11 mouse cellular contexts compared by ENCODE assay signal in genomic region chr8:109251360-109251798, GRCm38 (mm10).
DNase-seq lines count a peak whose midpoint lies in the region; ATAC-seq and TF ChIP-seq lines count a peak whose summit lies in the region.
"Had no signal": no experiment of that assay in that cellular context is flagged by ENCODE, and none has a peak within 500 bp of the region (broad histone marks: within the 10 kb centered on the region; RNA-seq: fewer than 3 reads in every experiment).

No protein-coding gene starts in this region.

- no peak overlapping the region for H3K4me2 ChIP-seq in kidney, embryonic 15.5 days
- peak overlapping the region; percentile 55 for H3K4me2 ChIP-seq in hindbrain, embryonic 15.5 days
- no peak overlapping the region for H3K4me2 ChIP-seq in heart, embryonic 11.5 days
- H3K4me2 ChIP-seq: liver, embryonic 13.5 days had no signal

- TF ChIP-seq POLR2A in olfactory bulb, adult 2 months (IDR thresholded peaks at IDR 0.05; ENCODE audit: insufficient read depth, low read depth, low read length), result no peak

- no peaks in the 10 kb centered on the region for H3K36me3 ChIP-seq in kidney, embryonic 15.5 days
- H3K36me3 ChIP-seq in hindbrain, embryonic 15.5 days, result no peaks in the 10 kb centered on the region
- H3K36me3 ChIP-seq in heart, embryonic 11.5 days (ENCODE audit: control insufficient read depth, insufficient read depth, low read length), result no peaks in the 10 kb centered on the region
- H3K36me3 ChIP-seq: liver, embryonic 13.5 days had no signal

- no peaks in the 10 kb centered on the region; the same call in 1 of the 2 replicates for H3K9me3 ChIP-seq in kidney, embryonic 15.5 days (replicated peaks)
- no peaks in the 10 kb centered on the region for H3K9me3 ChIP-seq in hindbrain, embryonic 15.5 days
- no peaks in the 10 kb centered on the region for H3K9me3 ChIP-seq in heart, embryonic 11.5 days (replicated peaks; ENCODE audit: control insufficient read depth, low read length)
- H3K9me3 ChIP-seq: liver, embryonic 13.5 days had no signal

- no peaks in the 10 kb centered on the region for H3K4me1 ChIP-seq in kidney, embryonic 15.5 days
- peaks cover 14% of the 10 kb centered on the region for H3K4me1 ChIP-seq in hindbrain, embryonic 15.5 days (replicated peaks)
- 0 out of 2 replicates have a peak, but pooled peaks cover 5% of the 10 kb centered on the region for H3K4me1 ChIP-seq in olfactory bulb, adult 2 months (ENCODE audit: control insufficient read depth, insufficient read depth, low read length)
- H3K4me1 ChIP-seq in heart, embryonic 11.5 days (ENCODE audit: control insufficient read depth, insufficient read depth, low read length), result no peaks in the 10 kb centered on the region
- H3K4me1 ChIP-seq: liver, embryonic 13.5 days had no signal

- no peak for TF ChIP-seq CTCF in olfactory bulb, adult 2 months (IDR thresholded peaks at IDR 0.05; ENCODE audit: insufficient read depth, low read depth, low read length)

- no peak overlapping the region for H3K27ac ChIP-seq in kidney, embryonic 15.5 days
- peak overlapping the region; percentile 83 for H3K27ac ChIP-seq in hindbrain, embryonic 15.5 days (replicated peaks)
- H3K27ac ChIP-seq in olfactory bulb, adult 2 months (ENCODE audit: insufficient read depth, low read depth, low read length), result peak overlapping the region; percentile 36
- no peak overlapping the region for H3K27ac ChIP-seq in heart, embryonic 11.5 days (ENCODE audit: low read depth, low read length)
- H3K27ac ChIP-seq: liver, embryonic 13.5 days had no signal

- no peaks in the 10 kb centered on the region for H3K27me3 ChIP-seq in kidney, embryonic 15.5 days
- H3K27me3 ChIP-seq in hindbrain, embryonic 15.5 days, result no peaks in the 10 kb centered on the region
- H3K27me3 ChIP-seq in heart, embryonic 11.5 days (ENCODE audit: control insufficient read depth, insufficient read depth, low read length), result no peaks in the 10 kb centered on the region
- H3K27me3 ChIP-seq: liver, embryonic 13.5 days had no signal

- DNase-seq in kidney, postnatal 10 days, result peak; percentile 23
- peak; percentile 22 to 46 for DNase-seq in cerebellum, postnatal 25 days
- no peak for DNase-seq in lung, postnatal 36 days
- no peak for DNase-seq in adrenal gland, adult (ENCODE audit: inconsistent age in 2 of 2, low spot score in 1 of 2)
- DNase-seq: liver, embryonic 13.5 days had no signal

- no peak overlapping the region for H3K4me3 ChIP-seq in kidney, embryonic 15.5 days (replicated peaks)
- peak overlapping the region; percentile 49 for H3K4me3 ChIP-seq in hindbrain, embryonic 15.5 days
- H3K4me3 ChIP-seq in olfactory bulb, adult 2 months (ENCODE audit: insufficient read depth, low read depth, low read length), result peak overlapping the region; percentile 33
- H3K4me3 ChIP-seq in heart, embryonic 11.5 days (ENCODE audit: low read depth, low read length), result no peak overlapping the region
- H3K4me3 ChIP-seq: erythroblast, embryonic 14.5 days; liver, embryonic 13.5 days had no signal

- WGBS in kidney, embryonic 15.5 days, result 78% methylated on average over 24 of the region's 24 CpGs
- WGBS in hindbrain, embryonic 15.5 days, result 29% methylated on average over 24 of the region's 24 CpGs
- WGBS in olfactory bulb, adult 2 months, result 13% methylated on average over 24 of the region's 24 CpGs
- 81% methylated on average over 24 of the region's 24 CpGs for WGBS in heart, embryonic 11.5 days (ENCODE audit: insufficient replicate concordance)

- no peak overlapping the region for H3K9ac ChIP-seq in kidney, embryonic 15.5 days
- H3K9ac ChIP-seq in hindbrain, embryonic 15.5 days, result peak overlapping the region; percentile 65
- no peak overlapping the region for H3K9ac ChIP-seq in heart, embryonic 11.5 days (ENCODE audit: low read depth, low read length)
- H3K9ac ChIP-seq: liver, embryonic 13.5 days had no signal

- no peak for ATAC-seq in kidney, embryonic 15.5 days (replicated peaks; ENCODE audit: low FRiP score)
- ATAC-seq in hindbrain, embryonic 15.5 days (ENCODE audit: low FRiP score, low read depth), result peak; percentile 91
- ATAC-seq in heart, embryonic 11.5 days (replicated peaks; ENCODE audit: insufficient number of reproducible peaks, low FRiP score, low TSS enrichment), result no peak
- ATAC-seq: Patski had no signal

Comparison
In these comparisons a context has a peak if more than half of its experiments do, and no peak if none do; other contexts are left out.
1. DNase-seq: peak in kidney, postnatal 10 days (single experiment) and cerebellum, postnatal 25 days (2 of 2); none in lung, postnatal 36 days (single experiment) and adrenal gland, adult (0 of 2).
2. H3K27ac ChIP-seq: peak in hindbrain, embryonic 15.5 days (single experiment) and olfactory bulb, adult 2 months (single experiment); none in kidney, embryonic 15.5 days (single experiment) and heart, embryonic 11.5 days (single experiment).
3. H3K4me3 ChIP-seq: peak in hindbrain, embryonic 15.5 days (single experiment) and olfactory bulb, adult 2 months (single experiment); none in kidney, embryonic 15.5 days (single experiment) and heart, embryonic 11.5 days (single experiment).